Mouse (Mus musculus): ENCODE results near the gene Hspg2.

- TF ChIP-seq POLR2A (IDR thresholded peaks at IDR 0.05; ENCODE audit: borderline replicate concordance, control insufficient read depth, low read depth, low read length) = no peak
- no peak for TF ChIP-seq CTCF (IDR thresholded peaks at IDR 0.05; ENCODE audit: control insufficient read depth, insufficient read depth, low read length)
Measured at GRCm38 (mm10) chr4:137603449-137604171, 135.0 kb downstream of the Hspg2 start.
